Mouse (Mus musculus) limb, embryonic 14.5 days (tissue): ENCODE measurements around the gene 4933428G20Rik. TPM values are rescaled to one million over a fixed set of nuclear protein-coding genes. Genes with fewer than 3 reads are reported as not detected.

Source experiments
- ATAC-seq: fragments of 200-750 bp; cut with Nextera tagmentation; 2 replicates; pipeline ENCODE4 v1.8.0; 2017; ENCODE audit warnings: low read depth, moderate number of reproducible peaks, moderate TSS enrichment; ENCODE audit not compliant: low FRiP score
- DNase-seq: peaks from one replicate; pipeline ENCODE4 v3.0.0-alpha.2; 2015; ENCODE audit warnings: low spot score
- H3K27ac ChIP-seq: fragments of 300-500 bp; sonication (generic); replicated peaks from 2 replicates; pipeline ENCODE4 v1.5.1; 2014; ENCODE audit warnings: low read depth, mild to moderate bottlenecking, low read length, moderate library complexity, mixed read lengths
- H3K27me3 ChIP-seq: fragments of 300-500 bp; sonication (generic); 2 replicates; pipeline ENCODE4 v1.6.1; 2014; ENCODE audit warnings: low read length, mixed read lengths; ENCODE audit not compliant: control insufficient read depth, insufficient read depth
- H3K36me3 ChIP-seq: fragments of 300-500 bp; sonication (generic); 2 replicates; pipeline ENCODE4 v1.6.1; 2014; ENCODE audit warnings: mild to moderate bottlenecking, low read length, moderate library complexity, mixed read lengths; ENCODE audit not compliant: control insufficient read depth, insufficient read depth
- H3K4me1 ChIP-seq: fragments of 300-500 bp; sonication (generic); 2 replicates; pipeline ENCODE4 v1.6.1; 2014; ENCODE audit warnings: antibody characterized with exemption, low read length, mixed read lengths; ENCODE audit not compliant: control insufficient read depth, insufficient read depth
- H3K4me2 ChIP-seq: fragments of 300-500 bp; sonication (generic); replicated peaks from 2 replicates; pipeline ENCODE4 v1.6.1; 2014; ENCODE audit warnings: low read depth, mild to moderate bottlenecking, low read length, moderate library complexity; ENCODE audit not compliant: severe bottlenecking
- H3K4me3 ChIP-seq: fragments of 300-500 bp; sonication (generic); replicated peaks from 2 replicates; pipeline ENCODE4 v1.5.1; 2014; ENCODE audit warnings: low read length
- H3K9ac ChIP-seq: fragments of 300-500 bp; sonication (generic); 2 replicates; pipeline ENCODE4 v1.6.1; 2014; ENCODE audit warnings: mild to moderate bottlenecking, low read depth, low read length, moderate library complexity; ENCODE audit not compliant: severe bottlenecking
- H3K9me3 ChIP-seq: fragments of 300-500 bp; sonication (generic); 2 replicates; pipeline ENCODE4 v1.6.1; 2016; ENCODE audit warnings: low read length; ENCODE audit not compliant: control insufficient read depth
- POLR2A ChIP-seq: fragments of 200-500 bp; IDR thresholded peaks from 2 replicates; pipeline ENCODE4 v1.8.0; 2012; ENCODE audit warnings: inconsistent platforms, mild to moderate bottlenecking, moderate library complexity, borderline replicate concordance; ENCODE audit not compliant: insufficient read depth, insufficient read length; ENCODE audit errors: extremely low read depth
- WGBS: fragments of 180-500 bp; shearing (Covaris S2); extraction: QIAGEN DNeasy Blood & Tissue Kit; methylation state at CpG from one replicate; pipeline ENCODE4 v1.1.7; 2014; 5-methylcytosine and 5-hydroxymethylcytosine counted together
- polyA plus RNA-seq, 2 experiments: library from polyadenylated mRNA; depleted of rRNA in 1 of 2; stranded (reverse) in 1 of 2; unstranded in 1 of 2; fragments of >200 nt; fragmentation: Nextera tagmentation in 1 of 2; extraction: Ambion mirVana in 1 of 2; gene quantifications; 2 replicates each; pipeline versions ENCODE4 v1.2.1 to v1.2.3; 2012 to 2014

4933428G20Rik gene
- polyA plus RNA-seq, 2 experiments: 0.36 TPM; not detected in 1

- Histone ChIP-seq H3K4me2 (no peak overlapping the region), H3K27me3 (no peaks in the 10 kb centered on the region), H3K4me3 (no peak overlapping the region), H3K27ac (no peak overlapping the region), H3K4me1 (no peaks in the 10 kb centered on the region), H3K9me3 (no peaks in the 10 kb centered on the region), H3K36me3 (no peaks in the 10 kb centered on the region), H3K9ac (no peak overlapping the region)
- WGBS: 89% methylated on average over 7 of the region's 7 CpGs
- TF ChIP-seq POLR2A: no peak
- ATAC-seq (no peak), DNase-seq (no peak)
Observed at GRCm38 (mm10) chr11:97520541-97520940, 20.4 kb upstream of the 4933428G20Rik start.

DNA sequence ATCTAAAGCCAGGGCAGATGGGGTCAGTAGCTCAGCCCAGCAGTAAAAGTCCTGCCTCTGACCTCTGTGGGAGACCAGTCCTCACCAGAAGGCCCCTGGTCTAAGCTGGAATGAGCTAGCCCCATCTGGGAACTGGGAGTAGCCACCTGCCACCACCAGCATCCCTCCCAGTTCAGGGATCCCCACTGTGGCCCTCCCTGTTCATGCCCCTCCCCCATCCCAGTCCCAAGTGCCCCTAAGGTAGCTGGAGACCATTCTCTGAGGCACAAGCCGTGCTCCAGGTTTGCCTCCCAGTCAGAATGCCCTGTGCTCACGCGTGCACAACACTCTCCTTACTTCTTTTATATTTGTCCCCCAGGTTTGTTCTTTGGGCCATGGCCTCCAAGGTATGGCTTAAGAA lies 12.9 kb upstream of the 4933428G20Rik start:
- Histone ChIP-seq H3K4me2 (no peak overlapping the region), H3K36me3 (no peaks in the 10 kb centered on the region), H3K9me3 (no peaks in the 10 kb centered on the region), H3K27ac (no peak overlapping the region), H3K4me1 (no peaks in the 10 kb centered on the region), H3K4me3 (no peak overlapping the region), H3K9ac (no peak overlapping the region), H3K27me3 (no peaks in the 10 kb centered on the region)
- DNase-seq (no peak), ATAC-seq (no peak)
- TF ChIP-seq POLR2A: no peak
- WGBS: 78% methylated on average over 3 of the region's 3 CpGs

GRCm38 (mm10) chr11:97512511-97512910 lies 12.4 kb upstream of the 4933428G20Rik start:
- no peak overlapping the region for H3K27ac ChIP-seq
- no peak overlapping the region for H3K4me2 ChIP-seq
- no peaks in the 10 kb centered on the region for H3K4me1 ChIP-seq
- H3K36me3 ChIP-seq: no peaks in the 10 kb centered on the region
- 66% methylated on average over 6 of the region's 6 CpGs for WGBS
- H3K27me3 ChIP-seq: no peaks in the 10 kb centered on the region
- ATAC-seq: no peak
- H3K4me3 ChIP-seq: no peak overlapping the region
- no peak for DNase-seq
- H3K9ac ChIP-seq: no peak overlapping the region
- no peaks in the 10 kb centered on the region for H3K9me3 ChIP-seq
- TF ChIP-seq POLR2A: no peak

- no peaks in the 10 kb centered on the region for H3K27me3 ChIP-seq
- H3K27ac ChIP-seq: no peak overlapping the region
- DNase-seq: no peak
- H3K4me1 ChIP-seq: no peaks in the 10 kb centered on the region
- no peak overlapping the region for H3K9ac ChIP-seq
- H3K4me2 ChIP-seq: no peak overlapping the region
- no peaks in the 10 kb centered on the region for H3K9me3 ChIP-seq
- H3K36me3 ChIP-seq: no peaks in the 10 kb centered on the region
- no peak; the same call in 1 of the 2 replicates for ATAC-seq
- no peak overlapping the region for H3K4me3 ChIP-seq
- 59% methylated on average over 13 of the region's 13 CpGs for WGBS
- TF ChIP-seq POLR2A: no peak
Observed at GRCm38 (mm10) chr11:97511661-97512369, 11.7 kb upstream of the 4933428G20Rik start.

GRCm38 (mm10) chr11:97510966-97511660 lies 11.0 kb upstream of the 4933428G20Rik start:
- H3K4me3 ChIP-seq: no peak overlapping the region
- ATAC-seq: no peak; the same call in 1 of the 2 replicates
- no peaks in the 10 kb centered on the region for H3K9me3 ChIP-seq
- H3K36me3 ChIP-seq: no peaks in the 10 kb centered on the region
- no peaks in the 10 kb centered on the region for H3K4me1 ChIP-seq
- no peaks in the 10 kb centered on the region for H3K27me3 ChIP-seq
- 33% methylated on average over 10 of the region's 10 CpGs for WGBS
- no peak overlapping the region for H3K9ac ChIP-seq
- no peak overlapping the region for H3K4me2 ChIP-seq
- DNase-seq: peak; percentile 49
- no peak overlapping the region for H3K27ac ChIP-seq
- TF ChIP-seq POLR2A: no peak
